8 mouse cellular contexts compared by ENCODE assay signal in genomic region chr7:29000651-29001605, GRCm38 (mm10). TPM values are rescaled to one million over a fixed set of nuclear protein-coding genes. Genes with fewer than 3 reads are reported as not detected.
DNase-seq lines count a peak whose midpoint lies in the region; ATAC-seq and TF ChIP-seq lines count a peak whose summit lies in the region.

No protein-coding gene starts in this region.

- TF ChIP-seq CTCF in ES-Bruce4 (IDR thresholded peaks at IDR 0.05; ENCODE audit: low read depth, low read length) = no peak
- 0 out of 2 replicates have a peak, but pooled peaks have one; percentile 2 for TF ChIP-seq CTCF in forebrain, postnatal 0 days (IDR thresholded peaks at IDR 0.05; ENCODE audit: low read depth)

- TF ChIP-seq POLR2A in ES-Bruce4 (IDR thresholded peaks at IDR 0.05; ENCODE audit: insufficient read depth, low read length) = peak; percentile 49

- 6% methylated on average over 43 of the region's 43 CpGs for WGBS in forebrain, postnatal 0 days
- 8% methylated on average over 43 of the region's 43 CpGs for WGBS in hindbrain, embryonic 14.5 days
- WGBS in limb, embryonic 12.5 days = 6% methylated on average over 43 of the region's 43 CpGs
- WGBS in midbrain, embryonic 12.5 days = 6% methylated on average over 43 of the region's 43 CpGs

- H3K9ac ChIP-seq in ES-Bruce4 (ENCODE audit: low read depth, poor library complexity, severe bottlenecking) = peak overlapping the region; percentile 41; the same call in 1 of the 2 replicates
- peak overlapping the region; percentile 66 for H3K9ac ChIP-seq in forebrain, postnatal 0 days
- H3K9ac ChIP-seq in hindbrain, embryonic 14.5 days = peak overlapping the region; percentile 64
- peak overlapping the region; percentile 83 for H3K9ac ChIP-seq in limb, embryonic 12.5 days (replicated peaks)
- peak overlapping the region; percentile 61 for H3K9ac ChIP-seq in midbrain, embryonic 12.5 days (replicated peaks)

- peaks cover 2% of the 10 kb centered on the region for H3K4me1 ChIP-seq in ES-Bruce4 (ENCODE audit: control insufficient read depth, insufficient read depth, low read length)
- H3K4me1 ChIP-seq in forebrain, postnatal 0 days (ENCODE audit: insufficient read depth) = peaks cover 4% of the 10 kb centered on the region; the same call in 1 of the 2 replicates
- 0 out of 2 replicates have a peak, but pooled peaks cover 10% of the 10 kb centered on the region for H3K4me1 ChIP-seq in hindbrain, embryonic 14.5 days (replicated peaks; ENCODE audit: control insufficient read depth, insufficient read depth, low read length)
- no peaks in the 10 kb centered on the region for H3K4me1 ChIP-seq in limb, embryonic 12.5 days (replicated peaks)
- H3K4me1 ChIP-seq in midbrain, embryonic 12.5 days = peaks cover 8% of the 10 kb centered on the region; the same call in 1 of the 2 replicates

- H3K4me3 ChIP-seq in ES-Bruce4 (ENCODE audit: low read depth, low read length) = peak overlapping the region; percentile 69
- H3K4me3 ChIP-seq in forebrain, postnatal 0 days (ENCODE audit: low read depth, low read length) = peak overlapping the region; percentile 44
- peak overlapping the region; percentile 38 for H3K4me3 ChIP-seq in hindbrain, embryonic 14.5 days (replicated peaks; ENCODE audit: low read length)
- peak overlapping the region; percentile 56 for H3K4me3 ChIP-seq in limb, embryonic 12.5 days (replicated peaks)
- H3K4me3 ChIP-seq in midbrain, embryonic 12.5 days = peak overlapping the region; percentile 51

- DNase-seq in brain, adult 2 months (ENCODE audit: low read depth, low spot score) = peak; percentile 44
- peak; percentile 58 for DNase-seq in forebrain, postnatal 0 days
- peak; percentile 55 for DNase-seq in hindbrain, embryonic 14.5 days (ENCODE audit: low spot score)
- DNase-seq in spleen, adult 18-20 months = peak; percentile 86 to 92
- no peak for DNase-seq in cerebellum, adult 11 months

- peak; percentile 67 for ATAC-seq in forebrain, postnatal 0 days
- ATAC-seq in hindbrain, embryonic 14.5 days (ENCODE audit: low FRiP score) = peak; percentile 67
- peak; percentile 69 for ATAC-seq in limb, embryonic 12.5 days (ENCODE audit: insufficient number of reproducible peaks, insufficient read depth, low FRiP score, low TSS enrichment, low read depth)
- ATAC-seq in midbrain, embryonic 12.5 days (ENCODE audit: low FRiP score, low read depth) = peak; percentile 81

- H3K4me2 ChIP-seq in forebrain, postnatal 0 days (ENCODE audit: low read depth) = peak overlapping the region; percentile 76
- peak overlapping the region; percentile 77 for H3K4me2 ChIP-seq in hindbrain, embryonic 14.5 days (replicated peaks)
- H3K4me2 ChIP-seq in limb, embryonic 12.5 days = peak overlapping the region; percentile 88
- peak overlapping the region; percentile 86 for H3K4me2 ChIP-seq in midbrain, embryonic 12.5 days (replicated peaks)

- H3K27ac ChIP-seq in ES-Bruce4 (ENCODE audit: insufficient read depth, low read length) = peak overlapping the region; percentile 0; the same call in 1 of the 2 replicates
- no peak overlapping the region for H3K27ac ChIP-seq in forebrain, postnatal 0 days (ENCODE audit: low read depth, low read length)
- H3K27ac ChIP-seq in hindbrain, embryonic 14.5 days = peak overlapping the region; percentile 64
- H3K27ac ChIP-seq in limb, embryonic 12.5 days = peak overlapping the region; percentile 87
- H3K27ac ChIP-seq in midbrain, embryonic 12.5 days (replicated peaks) = no peak overlapping the region

- H3K36me3 ChIP-seq in ES-Bruce4 (ENCODE audit: control insufficient read depth, insufficient read depth, low read length, poor library complexity, severe bottlenecking) = no peaks in the 10 kb centered on the region
- H3K36me3 ChIP-seq in forebrain, postnatal 0 days (ENCODE audit: insufficient read depth) = no peaks in the 10 kb centered on the region
- no peaks in the 10 kb centered on the region for H3K36me3 ChIP-seq in hindbrain, embryonic 14.5 days (replicated peaks; ENCODE audit: control insufficient read depth, insufficient read depth)
- 0 out of 2 replicates have a peak, but pooled peaks cover 6% of the 10 kb centered on the region for H3K36me3 ChIP-seq in limb, embryonic 12.5 days
- no peaks in the 10 kb centered on the region for H3K36me3 ChIP-seq in midbrain, embryonic 12.5 days

- H3K9me3 ChIP-seq in ES-Bruce4 (replicated peaks; ENCODE audit: control insufficient read depth, insufficient read depth, low read length, poor library complexity, severe bottlenecking) = no peaks in the 10 kb centered on the region
- no peaks in the 10 kb centered on the region for H3K9me3 ChIP-seq in forebrain, postnatal 0 days (ENCODE audit: low read length)
- no peaks in the 10 kb centered on the region for H3K9me3 ChIP-seq in hindbrain, embryonic 14.5 days (ENCODE audit: control insufficient read depth, low read length)
- H3K9me3 ChIP-seq in limb, embryonic 12.5 days = peaks cover 5% of the 10 kb centered on the region; the same call in 1 of the 2 replicates
- H3K9me3 ChIP-seq in midbrain, embryonic 12.5 days = no peaks in the 10 kb centered on the region

- H3K27me3 ChIP-seq in ES-Bruce4 (ENCODE audit: control insufficient read depth, insufficient read depth, low read length, poor library complexity, severe bottlenecking) = no peaks in the 10 kb centered on the region
- no peaks in the 10 kb centered on the region for H3K27me3 ChIP-seq in forebrain, postnatal 0 days (ENCODE audit: insufficient read depth, low read length)
- peaks cover 4% of the 10 kb centered on the region; the same call in 1 of the 2 replicates for H3K27me3 ChIP-seq in hindbrain, embryonic 14.5 days (ENCODE audit: control insufficient read depth, insufficient read depth, low read length)
- no peaks in the 10 kb centered on the region for H3K27me3 ChIP-seq in limb, embryonic 12.5 days
- peaks cover 21% of the 10 kb centered on the region for H3K27me3 ChIP-seq in midbrain, embryonic 12.5 days

- peak; percentile 42; the same call in 1 of the 2 replicates for TF ChIP-seq EP300 in ES-Bruce4 (IDR thresholded peaks at IDR 0.05; ENCODE audit: insufficient read depth, low read depth, low read length)

RNA-seq across cellular contexts. Expression of gene Map4k1, which starts 19.1 kb away (rescaled TPM):
- 33.2 and 36.3 TPM in 2 replicates for polyA plus RNA-seq in ES-Bruce4 (2011; ENCODE audit: insufficient read depth, insufficient read length, low read depth, missing spikeins)
- 3.6 and 8.9 TPM in 2 replicates for total RNA-seq in forebrain, postnatal 0 days (2014; rRNA removed)
- 18.8 and 18.9 TPM in 2 replicates for polyA plus RNA-seq in forebrain, postnatal 0 days (2015; fragmentation: Nextera tagmentation; extraction: Ambion mirVana)
- 8.6 and 10.4 TPM in 2 replicates for polyA plus RNA-seq in hindbrain, embryonic 14.5 days (2014; fragmentation: Nextera tagmentation; extraction: Ambion mirVana)
- 10.9 and 11.9 TPM in 2 replicates for polyA plus RNA-seq in limb, embryonic 12.5 days (2016; fragmentation: Nextera tagmentation; extraction: Ambion mirVana)
- polyA plus RNA-seq in midbrain, embryonic 12.5 days (2016; fragmentation: Nextera tagmentation; extraction: Ambion mirVana) = 5.4 and 6.2 TPM in 2 replicates

RNA-seq across cellular contexts. Expression of gene Eif3k, which starts 19.3 kb away (rescaled TPM):
- 409 and 413 TPM in 2 replicates for polyA plus RNA-seq in ES-Bruce4 (2011; ENCODE audit: insufficient read depth, insufficient read length, low read depth, missing spikeins)
- total RNA-seq in forebrain, postnatal 0 days (2014; rRNA removed) = 360 and 399 TPM in 2 replicates
- 318 and 368 TPM in 2 replicates for polyA plus RNA-seq in forebrain, postnatal 0 days (2015; fragmentation: Nextera tagmentation; extraction: Ambion mirVana)
- 291 and 321 TPM in 2 replicates for polyA plus RNA-seq in hindbrain, embryonic 14.5 days (2014; fragmentation: Nextera tagmentation; extraction: Ambion mirVana)
- 438 and 440 TPM in 2 replicates for polyA plus RNA-seq in limb, embryonic 12.5 days (2016; fragmentation: Nextera tagmentation; extraction: Ambion mirVana)
- 324 and 335 TPM in 2 replicates for polyA plus RNA-seq in midbrain, embryonic 12.5 days (2016; fragmentation: Nextera tagmentation; extraction: Ambion mirVana)

RNA-seq across cellular contexts. Expression of gene Actn4, which starts 38.8 kb away (rescaled TPM):
- polyA plus RNA-seq in ES-Bruce4 (2011; ENCODE audit: insufficient read depth, insufficient read length, low read depth, missing spikeins) = 318 and 324 TPM in 2 replicates
- total RNA-seq in forebrain, postnatal 0 days (2014; rRNA removed) = 45.1 and 71.2 TPM in 2 replicates
- 96.0 and 103 TPM in 2 replicates for polyA plus RNA-seq in forebrain, postnatal 0 days (2015; fragmentation: Nextera tagmentation; extraction: Ambion mirVana)
- polyA plus RNA-seq in hindbrain, embryonic 14.5 days (2014; fragmentation: Nextera tagmentation; extraction: Ambion mirVana) = 133 and 147 TPM in 2 replicates
- 269 and 283 TPM in 2 replicates for polyA plus RNA-seq in limb, embryonic 12.5 days (2016; fragmentation: Nextera tagmentation; extraction: Ambion mirVana)
- 162 and 175 TPM in 2 replicates for polyA plus RNA-seq in midbrain, embryonic 12.5 days (2016; fragmentation: Nextera tagmentation; extraction: Ambion mirVana)

Comparison
In these comparisons a context has a peak if more than half of its experiments do, and no peak if none do; other contexts are left out.
1. H3K27ac ChIP-seq: peak in ES-Bruce4 (single experiment), hindbrain, embryonic 14.5 days (single experiment) and limb, embryonic 12.5 days (single experiment); none in forebrain, postnatal 0 days (single experiment) and midbrain, embryonic 12.5 days (single experiment).
2. Peak in every context shown above with its lines, with median percentiles within 50 percentile points of each other: H3K4me3 ChIP-seq, H3K9ac ChIP-seq, ATAC-seq and H3K4me2 ChIP-seq.